Mouse (Mus musculus): ENCODE data around the gene Amh.
"Not testable (repeated sequence)": the region's sequence is repeated elsewhere in the genome, so short reads cannot be mapped to it uniquely, and the experiment has no call there.

Amh gene

GRCm38 (mm10) chr10:80828587-80828986, 23.5 kb downstream of the Amh start:
- not testable (repeated sequence) for DNase-seq (ENCODE audit: low spot score)

DNA sequence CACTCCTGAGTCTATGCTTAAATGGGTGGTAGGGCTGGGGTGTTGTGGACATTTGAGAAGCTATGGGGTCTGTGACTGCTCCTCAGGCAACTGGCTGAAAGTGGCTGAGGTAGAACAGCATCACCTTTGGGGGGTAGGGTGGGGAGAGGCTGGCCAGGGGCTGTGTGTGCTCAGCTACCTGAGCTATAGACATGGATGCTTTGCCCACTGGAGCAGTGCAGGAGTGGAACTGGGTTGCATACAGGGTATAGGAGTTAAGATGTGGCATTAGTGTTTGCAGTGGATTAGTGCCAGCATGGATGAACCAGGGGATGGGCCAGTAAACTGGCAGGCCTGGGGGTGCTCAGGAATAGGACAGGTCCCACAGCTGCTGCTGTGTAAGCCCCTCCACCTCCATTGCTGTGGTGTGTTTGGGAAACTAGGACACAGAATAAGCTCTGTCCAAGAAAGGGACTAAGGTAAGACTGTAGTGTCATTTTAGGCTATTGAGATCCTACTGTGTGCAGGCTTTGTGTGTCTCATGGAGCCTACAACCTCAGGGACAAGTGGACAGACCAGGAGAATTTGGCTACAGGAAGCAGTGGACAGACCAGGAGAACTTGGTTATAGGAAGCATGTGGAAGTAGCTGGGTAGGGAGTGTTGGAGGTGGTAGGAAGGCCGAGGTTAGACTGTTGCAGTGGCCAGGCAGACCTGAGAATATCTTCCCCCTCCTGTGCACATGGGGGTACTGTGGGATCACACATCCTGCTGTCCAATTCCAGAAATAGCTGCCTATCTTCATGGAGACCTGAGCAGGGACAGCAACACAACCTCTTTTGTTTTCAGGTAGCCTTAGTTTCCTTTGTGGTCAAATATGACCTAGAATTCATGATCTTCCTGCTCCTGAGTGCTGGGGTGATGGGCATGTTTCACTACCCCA, 24.6 kb downstream of the Amh start:
- DNase-seq (ENCODE audit: low spot score), result no peak

- peak; percentile 93 for DNase-seq (ENCODE audit: low spot score)
These were observed 26.1 kb downstream of the Amh start for GRCm38 (mm10) chr10:80831136-80831535.

DNA sequence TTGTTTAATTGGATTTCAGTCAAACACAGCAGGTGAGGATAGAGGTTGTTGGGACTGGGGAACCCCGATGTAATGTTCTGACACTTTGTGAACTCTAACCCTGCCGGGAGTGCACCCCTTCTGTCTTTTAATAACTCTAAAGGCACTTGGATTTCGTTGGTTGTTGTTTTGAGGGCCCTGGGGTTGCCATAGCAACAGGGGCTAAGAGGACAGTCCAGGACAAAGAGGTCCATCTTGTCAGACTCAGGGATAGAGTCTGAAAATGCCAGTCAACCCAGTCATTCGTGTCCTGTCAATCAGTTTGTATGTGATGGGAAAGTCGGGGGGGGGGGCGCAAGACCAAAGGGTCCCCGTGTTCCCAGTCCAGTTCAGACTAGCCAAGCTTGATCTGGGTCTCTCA, 27.8 kb downstream of the Amh start:
- DNase-seq (ENCODE audit: low spot score), result no peak

- DNase-seq (ENCODE audit: low spot score), result no peak
These were observed 30.6 kb downstream of the Amh start for GRCm38 (mm10) chr10:80835617-80836016.

DNA sequence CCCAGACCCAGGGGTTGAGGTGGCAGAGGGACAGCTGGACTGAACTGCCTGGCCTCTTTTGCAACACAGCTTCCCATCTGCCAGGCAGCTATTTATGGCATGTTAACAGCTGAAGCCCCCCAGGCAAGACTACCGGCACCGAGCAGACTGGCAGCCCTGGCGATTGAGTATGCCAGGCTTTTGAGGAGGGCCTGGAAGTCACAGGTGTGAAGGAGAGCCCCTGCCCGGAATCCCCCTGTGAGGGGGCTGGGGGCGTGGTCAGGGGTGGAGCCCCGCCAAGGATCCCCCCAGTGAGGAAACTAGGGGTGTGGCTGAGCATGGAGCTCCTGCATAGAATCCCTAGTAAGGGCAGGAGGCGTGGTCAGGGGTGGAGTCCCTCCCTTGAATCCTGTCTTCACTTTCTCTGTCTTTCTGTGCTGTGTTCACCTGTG, 31.9 kb downstream of the Amh start:
- no peak for DNase-seq (ENCODE audit: low spot score)

DNA sequence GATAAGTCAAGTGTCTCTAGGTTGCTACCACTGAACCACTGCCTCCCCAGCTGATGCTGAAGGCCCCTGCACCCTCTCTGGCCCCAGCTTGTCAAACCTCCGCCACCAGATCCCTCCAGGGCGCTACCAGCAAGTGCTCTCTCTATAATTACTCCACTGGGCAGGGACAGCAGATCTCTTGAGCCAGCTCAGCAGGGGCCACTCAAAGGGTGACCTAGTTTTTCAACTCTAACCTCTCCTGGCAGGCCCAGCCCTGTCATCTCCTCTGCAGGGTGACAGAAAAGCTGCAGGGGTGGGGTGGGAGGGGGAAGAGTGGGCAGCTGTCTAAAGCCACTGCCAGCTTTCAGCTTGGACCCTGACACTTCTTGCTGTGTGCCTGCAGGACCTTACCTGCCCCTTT, 32.8 kb downstream of the Amh start:
- no peak for DNase-seq (ENCODE audit: low spot score)

- no peak for DNase-seq (ENCODE audit: low spot score)
These were observed 33.4 kb downstream of the Amh start for GRCm38 (mm10) chr10:80838346-80838912.

DNA sequence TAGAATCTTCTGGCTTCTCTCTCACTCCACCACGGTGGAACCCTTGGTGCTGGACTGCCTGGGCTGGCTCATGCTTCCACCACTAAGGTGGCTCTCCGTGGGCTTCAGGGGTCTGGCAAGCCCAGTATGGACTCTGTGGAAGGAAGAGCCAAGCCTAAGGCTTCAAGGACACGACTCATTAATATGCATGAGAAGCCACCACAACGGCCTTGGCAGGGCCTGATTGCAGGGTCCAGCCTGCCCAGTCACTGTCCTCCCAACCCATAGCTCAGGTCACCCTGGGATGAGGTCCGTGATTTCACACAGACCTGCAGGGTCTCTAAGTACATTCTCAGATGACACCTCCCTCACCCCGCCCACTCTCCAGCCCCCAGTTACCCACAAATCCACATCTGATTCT, 34.8 kb downstream of the Amh start:
- no peak for DNase-seq (ENCODE audit: low spot score)

- DNase-seq (ENCODE audit: low spot score), result no peak
These were observed 36.6 kb downstream of the Amh start for GRCm38 (mm10) chr10:80841685-80842084.

DNA sequence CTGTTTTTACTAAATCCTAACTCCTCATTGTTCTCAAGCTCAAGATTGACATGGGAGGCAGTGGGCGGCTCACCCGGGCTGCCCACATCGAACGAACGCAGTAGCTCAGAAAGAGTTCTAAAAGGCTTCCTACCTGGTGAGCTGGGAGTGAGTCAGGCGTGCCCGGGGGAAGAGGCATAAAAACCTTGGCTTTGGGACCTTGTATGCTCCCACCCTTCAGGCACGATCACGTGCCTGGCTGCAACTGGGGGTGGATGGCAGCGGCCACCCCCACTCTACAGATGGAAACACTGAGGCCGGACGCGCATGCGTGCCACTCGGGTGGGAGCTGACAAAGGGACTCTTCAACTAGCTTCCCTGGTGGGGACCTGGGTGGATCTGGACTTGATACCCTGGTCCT, 37.3 kb downstream of the Amh start:
- DNase-seq (ENCODE audit: low spot score), result no peak

DNA sequence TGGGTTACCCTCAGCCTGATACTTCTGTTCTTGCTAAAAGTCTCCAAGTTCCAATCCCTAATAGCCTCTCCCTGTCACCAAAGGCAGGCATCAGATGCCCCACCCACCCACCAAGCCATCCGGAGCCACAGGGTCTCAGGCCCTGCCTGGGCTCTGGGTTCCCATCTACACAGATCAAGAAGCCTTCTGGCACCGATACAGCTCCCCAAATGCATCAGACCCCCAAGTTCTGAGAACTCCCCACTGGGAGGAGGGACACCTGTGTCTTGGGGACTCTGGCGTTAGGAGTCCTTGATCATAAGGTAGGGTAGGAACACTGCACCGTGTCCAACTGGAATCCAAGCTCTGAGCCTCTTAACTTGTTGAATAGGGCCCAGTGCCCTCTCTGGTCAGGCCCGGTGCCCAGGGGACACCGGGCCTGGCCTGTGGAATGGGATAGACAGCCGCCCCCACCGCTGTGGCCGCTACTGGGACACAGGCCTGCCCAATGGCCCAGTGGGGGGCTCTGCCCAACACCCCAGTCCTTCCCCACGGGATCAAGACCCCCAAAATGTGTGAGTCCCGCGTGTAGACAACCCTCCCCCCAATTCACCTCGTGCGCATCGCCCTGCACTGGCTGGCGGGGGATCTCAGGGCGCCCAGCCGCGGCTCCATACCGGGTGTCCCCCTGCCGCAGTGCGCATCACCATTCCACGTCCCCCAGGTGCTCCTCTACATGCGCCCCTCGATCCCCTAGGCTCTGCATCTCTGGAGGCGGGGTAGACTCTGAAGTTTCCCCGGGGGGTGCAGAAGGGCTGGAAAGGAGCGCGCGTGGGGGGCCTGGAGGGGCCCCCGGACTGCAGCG, 38.3 kb downstream of the Amh start:
- no peak for DNase-seq (ENCODE audit: low spot score)

DNA sequence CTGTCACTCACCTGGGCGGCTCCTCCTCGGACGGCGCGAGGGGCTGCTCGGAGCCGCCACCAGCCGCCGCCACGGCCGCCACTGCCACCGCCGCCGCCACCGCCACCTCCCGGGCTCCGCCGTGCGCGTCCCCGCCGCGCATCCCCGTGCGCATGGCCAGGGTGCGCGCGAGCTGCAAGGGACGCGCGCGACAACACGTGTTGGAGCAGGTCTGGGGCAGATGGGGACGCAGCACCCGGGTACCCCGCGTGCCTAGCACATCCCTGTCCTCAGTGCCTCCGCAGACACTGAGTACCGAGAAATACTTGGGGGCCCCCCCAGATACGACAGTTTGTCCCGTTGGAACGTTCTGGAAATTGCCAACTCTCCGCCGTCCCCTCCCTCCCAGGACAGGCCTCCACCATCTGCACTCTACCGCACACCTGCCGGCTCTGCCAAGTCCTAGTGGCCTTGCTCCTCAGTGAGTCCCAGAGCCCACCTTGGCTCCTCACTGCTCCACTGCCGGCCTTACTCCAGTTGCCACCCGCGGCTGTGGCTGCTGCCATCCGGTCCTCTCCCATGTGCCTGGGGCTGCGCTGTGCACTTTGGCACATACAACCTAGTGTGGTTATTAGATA, 39.0 kb downstream of the Amh start, which contains the start of gene Lingo3:
Gene Lingo3, minus strand, starts transcription at position 109 of the 617 bp plus-strand sequence.
- peak; percentile 40 for DNase-seq (ENCODE audit: low spot score)

DNA sequence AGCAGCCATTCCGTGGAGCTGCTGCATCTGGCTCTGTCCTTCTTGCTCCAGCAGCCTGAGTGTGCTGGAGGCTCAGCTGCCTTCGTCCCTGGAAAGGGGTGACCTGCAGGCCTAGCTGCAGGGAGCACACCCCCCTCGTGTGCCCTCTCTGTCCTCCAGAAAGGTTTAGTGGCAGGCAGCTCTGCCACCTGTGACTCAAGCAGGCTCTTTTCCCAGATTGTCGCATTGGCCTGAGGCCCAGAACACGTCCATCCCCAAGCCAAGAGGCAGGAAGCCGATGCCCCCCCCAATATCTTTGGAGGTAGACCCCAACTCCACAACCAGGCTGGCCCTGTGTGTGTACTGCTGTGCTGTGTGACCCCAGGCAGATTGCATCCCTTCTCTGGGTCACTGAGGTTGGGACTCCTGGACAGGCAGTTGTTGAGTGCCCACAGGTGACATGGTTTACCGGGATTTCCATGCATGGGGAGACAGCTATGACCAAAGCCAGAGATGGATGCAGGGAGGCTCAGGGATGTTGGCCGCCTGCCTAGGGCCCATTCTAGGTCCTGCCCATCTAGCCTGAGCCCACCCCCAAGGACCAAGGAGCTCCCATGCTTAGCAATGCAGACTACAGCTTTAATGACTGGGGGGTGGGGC, 40.1 kb downstream of the Amh start:
- DNase-seq (ENCODE audit: low spot score), result no peak

- DNase-seq (ENCODE audit: low spot score), result no peak
These were observed 40.7 kb downstream of the Amh start for GRCm38 (mm10) chr10:80845732-80846131.

GRCm38 (mm10) chr10:80848571-80848970, 43.5 kb downstream of the Amh start:
- DNase-seq (ENCODE audit: low spot score), result peak; percentile 71

GRCm38 (mm10) chr10:80854913-80855748, 50.1 kb downstream of the Amh start, which contains the start of the genes Lsm7 and Sppl2b:
Gene Lsm7 (minus strand): TSS chr10:80855209.
Gene Sppl2b (plus strand): TSS chr10:80855275.
- DNase-seq (ENCODE audit: low spot score), result peak; percentile 97

GRCm38 (mm10) chr10:80855749-80856073, 50.7 kb downstream of the Amh start:
- DNase-seq (ENCODE audit: low spot score), result no peak

GRCm38 (mm10) chr10:80856267-80856666, 51.2 kb downstream of the Amh start:
- DNase-seq (ENCODE audit: low spot score), result no peak

DNA sequence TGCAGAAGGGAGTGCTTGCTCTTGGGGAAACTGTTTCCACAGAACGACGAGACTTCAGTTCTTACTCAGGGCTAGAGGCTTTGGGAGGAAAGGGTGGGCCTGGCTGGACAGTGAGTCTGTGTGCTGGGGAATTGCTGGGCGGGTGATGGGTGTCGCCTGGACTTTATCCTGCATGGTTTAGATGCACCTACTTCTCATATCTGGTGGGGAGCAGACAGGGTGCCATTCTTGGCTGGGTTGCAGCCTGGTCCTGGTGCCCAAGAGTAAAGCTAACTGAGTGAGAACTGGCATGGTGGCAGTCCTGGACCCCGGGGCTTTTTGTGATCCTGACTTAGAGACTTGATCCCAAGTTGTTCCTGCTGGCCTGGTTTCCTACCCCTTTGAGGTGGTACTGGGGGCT, 51.9 kb downstream of the Amh start:
- DNase-seq (ENCODE audit: low spot score), result no peak

Measured in embryo, embryonic 10.5 days (tissue).